Mouse (Mus musculus): ENCODE measurements at regions not wholly inside any gene's neighbourhood (a gene's known extent, or its start where the extent isn't known, plus 50 kb on each side); places are given as distances from the start of the nearest gene placed in this dataset.
"Not testable (repeated sequence)": the region's sequence is repeated elsewhere in the genome, so short reads cannot be mapped to it uniquely, and the experiment has no call there.

- TF ChIP-seq EP300, CTCF (IDR thresholded peaks at IDR 0.05; ENCODE audit: low read depth): not testable (repeated sequence)
These were observed 54.5 kb upstream of the Irx2 start for GRCm38 (mm10) chr13:72574126-72574525.

All from liver, embryonic 14.5 days (tissue).